Mouse (Mus musculus): ENCODE measurements at regions not wholly inside any gene's neighbourhood (a gene's known extent, or its start where the extent isn't known, plus 50 kb on each side); places are given as distances from the start of the nearest gene placed in this dataset.

GRCm38 (mm10) chr3:9340788-9341187, 269.1 kb downstream of the Zfp704 start:
- TF ChIP-seq CTCF (IDR thresholded peaks at IDR 0.05; ENCODE audit: borderline replicate concordance, insufficient read depth, low read length) = no peak
- no peak for TF ChIP-seq POLR2A (IDR thresholded peaks at IDR 0.05; ENCODE audit: low read depth, low read length)
